Mouse (Mus musculus): ENCODE measurements around the gene Bbx.

The Bbx gene

GRCm38 (mm10) chr16:50432062-50432878, at the start of gene Bbx:
Gene Bbx, minus strand, starts transcription at chr16:50432390.
- peak; percentile 92 for ATAC-seq (ENCODE audit: low TSS enrichment)

- no peak for ATAC-seq (ENCODE audit: low TSS enrichment)
Measured at GRCm38 (mm10) chr16:50481892-50482291, 49.7 kb upstream of the Bbx start.

DNA sequence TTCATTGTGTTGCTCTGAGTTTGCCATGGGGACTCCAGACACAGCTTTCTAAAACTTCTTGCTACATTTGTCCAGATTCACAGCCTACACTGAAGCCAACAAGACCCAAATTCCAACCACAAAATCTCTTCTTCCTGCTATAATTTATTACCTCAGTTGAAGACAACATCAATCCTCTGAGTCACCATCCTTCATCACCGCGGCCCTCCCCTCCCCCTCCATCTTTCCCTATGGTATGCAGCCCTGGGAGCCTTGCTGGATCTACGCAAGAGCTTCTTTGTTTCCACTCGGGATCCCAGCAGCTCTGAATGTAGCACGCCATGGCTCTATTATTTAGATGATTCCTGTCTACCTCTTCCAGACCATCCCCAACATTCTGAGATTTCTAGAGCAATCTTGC, 49.2 kb upstream of the Bbx start:
- ATAC-seq (ENCODE audit: low TSS enrichment), result no peak

- ATAC-seq (ENCODE audit: low TSS enrichment), result no peak
Measured at GRCm38 (mm10) chr16:50478695-50479094, 46.5 kb upstream of the Bbx start.

DNA sequence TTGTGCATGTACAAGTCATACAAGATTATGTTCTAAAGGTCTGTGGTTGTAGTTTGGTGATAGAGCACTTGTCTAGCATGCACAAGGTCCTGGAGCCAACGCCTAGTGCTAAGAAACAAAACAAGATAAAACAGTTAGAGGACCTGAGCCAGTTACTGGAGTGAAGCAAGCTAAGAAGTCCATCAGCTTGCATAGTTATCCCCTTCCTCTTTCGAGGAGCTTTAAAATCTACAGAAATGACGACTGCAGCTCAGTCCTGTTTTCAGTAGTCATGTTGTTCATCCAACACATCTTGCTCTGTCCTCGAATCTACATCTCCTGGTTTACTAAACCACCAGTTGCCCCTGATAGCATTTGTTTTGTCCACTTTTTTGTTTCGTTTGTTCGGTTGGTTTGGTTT, 45.4 kb upstream of the Bbx start:
- no peak for ATAC-seq (ENCODE audit: low TSS enrichment)

GRCm38 (mm10) chr16:50462226-50462870, 30.2 kb upstream of the Bbx start:
- no peak for ATAC-seq (ENCODE audit: low TSS enrichment)

- no peak for ATAC-seq (ENCODE audit: low TSS enrichment)
Measured at GRCm38 (mm10) chr16:50459146-50459545, 27.0 kb upstream of the Bbx start.

- no peak for ATAC-seq (ENCODE audit: low TSS enrichment)
Measured at GRCm38 (mm10) chr16:50456053-50456452, 23.9 kb upstream of the Bbx start.

DNA sequence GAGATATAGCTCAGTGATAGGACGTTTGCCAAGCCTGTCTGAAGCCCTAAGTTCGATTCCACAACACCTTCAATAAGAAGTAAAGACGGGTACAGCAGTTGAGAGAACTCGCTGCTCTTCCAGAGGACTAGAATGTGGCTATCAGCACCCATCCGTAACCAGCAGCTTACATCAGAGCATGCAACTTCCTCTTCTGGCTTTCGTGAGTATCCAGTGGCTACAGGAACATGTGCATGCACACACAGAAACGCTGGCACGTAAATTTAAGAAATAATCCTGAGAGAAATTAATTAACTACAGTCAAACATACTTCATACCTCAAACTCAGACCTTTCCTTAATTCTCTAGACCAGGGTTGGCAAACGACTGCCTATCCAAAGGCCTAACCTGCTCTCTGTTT, 16.9 kb upstream of the Bbx start:
- ATAC-seq (ENCODE audit: low TSS enrichment), result no peak

GRCm38 (mm10) chr16:50445014-50445413, 12.8 kb upstream of the Bbx start:
- ATAC-seq (ENCODE audit: low TSS enrichment), result no peak

- ATAC-seq (ENCODE audit: low TSS enrichment), result no peak
Measured at GRCm38 (mm10) chr16:50438816-50439215, 6.6 kb upstream of the Bbx start.

GRCm38 (mm10) chr16:50437788-50438187, 5.6 kb upstream of the Bbx start:
- no peak for ATAC-seq (ENCODE audit: low TSS enrichment)

DNA sequence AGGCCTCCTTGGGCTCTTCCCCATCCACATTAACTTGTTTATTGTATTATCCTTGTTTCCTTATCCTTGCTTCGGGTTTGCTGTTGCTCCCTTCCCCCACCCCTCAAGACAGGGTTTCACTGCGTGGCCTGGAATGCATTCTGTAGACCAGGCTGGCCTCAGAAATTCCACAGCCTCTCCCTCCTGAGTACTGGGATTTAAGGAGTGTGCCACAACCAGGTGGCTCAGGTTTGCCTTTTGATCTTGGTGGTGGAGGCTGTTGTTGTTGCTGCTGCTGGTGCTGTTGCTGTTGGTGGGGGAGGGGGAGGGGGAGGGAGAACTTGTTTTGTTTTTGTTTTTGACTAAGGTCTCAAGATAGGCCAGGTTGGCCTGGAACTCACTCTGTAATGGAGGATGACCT, 5.1 kb upstream of the Bbx start:
- ATAC-seq (ENCODE audit: low TSS enrichment), result no peak

DNA sequence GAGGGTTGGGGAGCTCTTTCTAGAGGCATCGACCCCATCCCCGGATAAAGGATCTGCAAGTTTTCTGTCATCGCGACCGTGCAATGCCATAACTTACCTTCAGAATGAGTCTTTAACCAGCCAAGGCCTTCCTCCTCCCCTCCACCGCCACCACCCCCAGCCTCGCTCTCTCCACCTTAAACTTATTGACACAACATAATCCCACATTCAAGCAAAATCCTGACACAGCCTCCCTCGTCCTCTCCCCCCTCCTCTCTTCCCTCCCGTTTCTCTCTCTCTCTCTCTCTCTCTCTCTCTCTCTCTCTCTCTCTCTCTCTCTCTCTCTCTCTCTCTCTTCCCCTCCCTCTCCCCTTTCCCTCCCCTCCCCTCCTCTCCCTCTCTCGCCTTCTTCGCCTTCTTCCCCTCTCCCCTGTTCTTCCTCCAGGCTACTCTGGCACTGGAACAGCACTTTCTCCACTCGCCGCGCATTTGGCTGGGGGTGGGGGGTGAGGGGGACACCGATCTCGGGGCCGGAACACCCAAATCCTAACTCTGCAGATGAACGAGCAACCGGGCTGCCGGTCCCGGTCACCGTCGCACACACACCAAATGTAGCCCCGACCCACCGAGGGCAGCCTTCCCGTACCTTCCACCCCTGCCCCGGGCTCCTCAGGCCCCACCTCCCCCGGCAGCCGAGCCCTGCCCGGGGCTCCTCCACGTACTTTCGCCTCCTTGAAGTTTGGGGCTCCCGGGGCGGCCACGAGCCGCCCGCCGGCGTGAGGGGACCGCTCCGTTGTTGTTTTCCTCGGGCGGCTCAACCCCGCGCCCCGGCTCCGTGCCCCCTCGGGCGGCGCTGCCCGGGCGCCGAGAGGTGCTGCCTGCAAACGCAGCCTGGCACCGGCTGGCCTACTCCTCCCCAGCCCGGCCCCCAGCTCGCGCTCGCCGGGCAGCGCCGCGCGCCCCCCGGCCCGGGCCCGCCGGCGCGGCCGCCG, 894 bp downstream of the Bbx start:
- peak; percentile 53 for ATAC-seq (ENCODE audit: low TSS enrichment)

DNA sequence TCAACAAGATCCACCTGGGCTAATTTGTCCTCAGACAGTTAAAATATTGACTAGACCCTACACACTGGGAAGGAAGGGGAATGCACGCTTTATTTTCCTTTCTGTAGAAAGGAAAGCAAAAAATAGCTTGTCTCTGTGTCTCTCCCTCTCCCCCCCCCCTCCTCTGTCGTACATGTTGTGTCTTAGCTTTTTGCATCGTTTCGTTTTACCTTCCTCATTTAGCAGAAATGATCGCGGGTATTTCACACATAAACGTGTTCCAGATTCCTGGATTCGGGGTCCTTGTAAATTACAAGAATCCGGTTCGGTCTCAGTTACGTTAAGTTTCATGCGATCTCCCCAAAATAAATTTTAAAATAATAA, 1.7 kb downstream of the Bbx start:
- ATAC-seq (ENCODE audit: low TSS enrichment), result no peak

DNA sequence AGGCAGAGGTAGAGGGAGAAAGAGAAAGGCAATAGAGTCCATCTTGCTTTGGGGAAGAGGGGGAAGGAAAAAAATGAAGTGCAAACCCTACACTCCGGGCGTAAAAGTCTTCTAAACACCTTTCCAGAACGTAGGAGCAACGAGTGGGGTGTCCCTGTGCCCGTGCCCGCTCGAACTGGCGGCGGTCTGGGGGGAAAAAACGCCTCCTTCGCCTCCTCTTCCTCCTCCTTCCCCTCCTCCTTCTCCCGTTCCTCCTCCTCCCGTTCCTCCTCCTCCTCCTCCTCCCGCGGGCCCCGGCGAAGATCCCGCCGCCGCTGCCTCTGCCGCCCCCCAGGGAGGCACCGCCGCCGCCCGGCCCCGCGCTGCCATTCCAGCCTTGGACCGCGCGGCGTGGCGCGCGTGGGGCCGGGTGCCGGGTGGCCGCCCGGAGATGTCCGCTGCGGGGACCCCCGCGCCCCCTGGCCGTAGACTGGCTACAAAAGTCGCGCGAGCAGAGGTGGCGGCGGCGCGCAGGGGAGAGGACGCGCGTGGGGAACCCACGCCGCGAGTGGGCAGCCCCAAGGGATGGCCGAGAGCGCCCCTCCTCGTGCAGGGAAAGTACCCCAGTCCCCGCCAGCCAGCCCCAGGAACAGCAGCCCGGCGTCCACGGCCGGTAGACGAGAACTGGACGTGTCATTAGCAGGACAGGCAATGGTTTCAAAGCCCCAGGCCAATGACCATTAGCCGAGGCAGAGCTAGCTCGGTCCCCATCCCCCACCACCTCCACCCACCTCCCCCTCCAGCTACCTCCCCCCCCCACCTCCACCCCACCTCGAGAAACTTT, 2.3 kb downstream of the Bbx start:
- peak; percentile 4 for ATAC-seq (ENCODE audit: low TSS enrichment)

DNA sequence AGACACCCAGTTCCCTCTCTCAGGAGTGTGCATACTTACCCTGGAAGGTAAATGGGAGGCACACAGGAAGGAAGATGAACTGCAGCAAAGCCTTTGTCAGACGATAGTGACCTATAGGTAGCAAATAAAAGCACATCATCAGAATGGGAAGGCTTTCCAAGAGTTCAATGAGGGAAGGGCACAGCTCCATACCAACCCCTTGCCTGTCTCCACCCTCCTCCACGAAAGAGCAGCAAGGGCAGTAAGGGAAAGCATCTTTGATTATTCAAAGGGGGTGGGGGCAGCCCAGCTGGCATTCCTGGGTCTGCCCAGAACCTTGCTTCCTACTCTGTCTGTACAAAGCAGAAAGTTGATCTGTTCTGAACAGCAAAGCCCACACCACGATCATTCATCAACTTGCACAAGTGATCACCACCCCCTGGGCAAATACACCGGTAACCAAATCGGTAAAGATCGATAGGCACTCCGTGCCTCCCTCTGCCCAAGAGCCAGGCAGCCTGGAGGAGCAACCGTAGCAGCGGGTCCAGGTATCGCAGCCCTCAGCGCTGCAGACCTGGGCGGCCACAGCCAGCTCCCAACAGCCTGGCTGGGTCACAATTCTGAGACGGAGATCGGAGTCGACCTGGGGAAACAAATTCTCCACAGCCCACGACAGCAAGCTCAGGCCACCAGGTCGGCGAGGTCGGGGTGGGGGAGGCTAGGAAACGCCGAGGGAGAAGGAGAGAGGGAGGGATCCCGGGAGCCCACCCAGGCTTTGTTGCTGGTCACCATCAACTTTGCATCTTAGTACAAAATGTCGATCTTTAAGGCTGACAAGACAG, 3.1 kb downstream of the Bbx start:
- ATAC-seq (ENCODE audit: low TSS enrichment), result peak; percentile 11; the same call in 1 of the 2 replicates

- no peak for ATAC-seq (ENCODE audit: low TSS enrichment)
Measured at GRCm38 (mm10) chr16:50420130-50420529, 12.1 kb downstream of the Bbx start.

DNA sequence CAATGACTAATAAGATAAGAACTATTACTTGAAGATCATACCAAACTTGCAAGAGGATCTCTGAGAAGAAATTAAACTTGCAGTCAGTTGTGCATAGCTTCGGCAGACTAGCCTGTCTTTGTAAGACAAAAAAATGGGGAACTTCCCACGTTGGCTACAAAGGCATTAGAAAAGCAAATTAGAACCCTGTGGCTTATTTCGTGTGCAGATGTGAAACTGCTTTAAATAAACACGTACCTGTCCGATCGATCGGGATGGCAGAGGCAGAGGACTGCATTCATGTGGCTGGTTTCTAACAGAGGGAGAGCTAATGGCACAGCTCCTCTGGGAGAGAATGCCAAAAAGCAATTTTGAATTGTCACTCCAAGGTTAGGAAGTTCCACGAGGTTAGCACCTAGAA, 16.8 kb downstream of the Bbx start:
- ATAC-seq (ENCODE audit: low TSS enrichment), result no peak

DNA sequence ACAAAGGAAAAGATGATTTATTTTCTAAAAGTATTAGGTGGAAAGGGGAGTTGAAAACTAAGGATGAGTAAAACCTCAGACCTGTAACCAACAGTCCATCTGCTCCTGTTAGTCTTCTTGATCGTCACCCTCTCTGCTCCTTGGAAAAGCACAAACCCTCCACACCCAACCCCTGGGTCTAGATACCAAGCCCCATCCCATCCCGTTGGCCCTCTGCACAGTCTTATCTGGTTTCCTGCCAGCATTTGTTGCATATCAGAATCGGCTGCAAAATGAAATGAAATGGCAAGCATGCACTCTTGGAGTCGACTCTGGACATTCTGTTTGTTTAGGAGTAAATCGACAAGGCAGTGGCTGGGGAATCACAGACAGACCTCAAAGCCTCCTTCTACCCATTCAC, 29.3 kb downstream of the Bbx start:
- ATAC-seq (ENCODE audit: low TSS enrichment), result no peak

GRCm38 (mm10) chr16:50399775-50400174, 32.4 kb downstream of the Bbx start:
- ATAC-seq (ENCODE audit: low TSS enrichment), result no peak

All from frontal cortex, adult (tissue).